Mouse (Mus musculus): ENCODE results near the gene Sult2a8. TPM values are rescaled to one million over a fixed set of nuclear protein-coding genes. Genes with fewer than 3 reads are reported as not detected.

Sult2a8 gene
- polyA plus RNA-seq (2014; fragmentation: Illumina TruSeq; extraction: RNeasy Lipid Tissue Mini Kit (QIAGEN cat#74804); ENCODE audit: low read depth, low replicate concordance): 1.2 TPM

GRCm38 (mm10) chr7:14446534-14446933 lies at the start of gene Sult2a8:
Gene Sult2a8 (minus strand): TSS chr7:14446769.

GRCm38 (mm10) chr7:14494130-14494529 lies 47.6 kb upstream of the Sult2a8 start, which contains the start of gene Sult2a7:
Gene Sult2a7 (minus strand): TSS chr7:14494230.

Other genes with a start within 250 kb of the Sult2a8 start
- not detected for gene Sult2a6, start 191.9 kb downstream of the Sult2a8 start, polyA plus RNA-seq (2014; fragmentation: Illumina TruSeq; extraction: RNeasy Lipid Tissue Mini Kit (QIAGEN cat#74804); ENCODE audit: low read depth, low replicate concordance)
- not detected for gene Obox8, start 113.2 kb downstream of the Sult2a8 start, polyA plus RNA-seq (2014; fragmentation: Illumina TruSeq; extraction: RNeasy Lipid Tissue Mini Kit (QIAGEN cat#74804); ENCODE audit: low read depth, low replicate concordance)
- gene Sult2a7, start 47.5 kb upstream of the Sult2a8 start, polyA plus RNA-seq (2014; fragmentation: Illumina TruSeq; extraction: RNeasy Lipid Tissue Mini Kit (QIAGEN cat#74804); ENCODE audit: low read depth, low replicate concordance): not detected
- gene Vmn1r90, start 116.7 kb upstream of the Sult2a8 start, polyA plus RNA-seq (2014; fragmentation: Illumina TruSeq; extraction: RNeasy Lipid Tissue Mini Kit (QIAGEN cat#74804); ENCODE audit: low read depth, low replicate concordance): not detected
- not detected for gene Obox7, start 212.7 kb upstream of the Sult2a8 start, polyA plus RNA-seq (2014; fragmentation: Illumina TruSeq; extraction: RNeasy Lipid Tissue Mini Kit (QIAGEN cat#74804); ENCODE audit: low read depth, low replicate concordance)

All from heart, adult 10 weeks (tissue).